Mouse (Mus musculus): ENCODE data around the gene Ccsap. TPM values are rescaled to one million over a fixed set of nuclear protein-coding genes. Genes with fewer than 3 reads are reported as not detected.
A peak's percentile ranks its signal among the peaks of the same experiment; 100 is the strongest.

Gene Ccsap
- total RNA-seq, 2 experiments from 2014 or later = 0.21 to 0.26 TPM

DNA sequence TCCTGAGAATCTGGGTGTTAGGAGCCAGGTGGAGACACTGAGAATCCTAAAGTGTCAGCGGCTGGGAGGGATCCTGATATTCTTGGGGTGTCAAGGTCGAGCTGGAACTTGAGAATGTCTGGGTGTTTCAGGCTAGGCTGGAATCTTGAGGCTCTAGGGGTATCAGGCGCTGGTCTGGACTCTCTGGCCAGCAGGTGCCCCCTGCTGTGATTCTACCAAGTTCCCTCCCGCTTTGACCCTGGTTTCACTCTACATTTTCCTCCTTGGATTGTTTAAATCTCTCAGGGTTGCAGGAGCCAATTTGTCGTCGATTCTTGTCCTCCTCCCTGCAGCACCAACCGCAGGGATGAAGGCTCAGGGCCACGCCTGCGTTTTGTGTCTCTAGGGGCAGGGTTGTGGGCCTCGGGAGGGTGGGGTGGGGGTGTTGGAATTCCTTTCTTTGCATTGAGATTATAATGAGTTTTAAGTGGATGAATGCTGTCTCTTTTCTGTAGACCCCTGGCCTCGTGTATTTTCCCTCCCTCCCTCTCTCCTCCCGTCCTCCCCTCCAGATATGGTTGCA is 53.6 kb downstream of the Ccsap start:
- no peak for DNase-seq (ENCODE audit: low spot score)

GRCm38 (mm10) chr8:123805718-123806373 is 54.2 kb downstream of the Ccsap start, which contains the start of gene Rab4a:
TSS of gene Rab4a (plus strand) at chr8:123805985.
- peak; percentile 81 for DNase-seq (ENCODE audit: low spot score)

DNA sequence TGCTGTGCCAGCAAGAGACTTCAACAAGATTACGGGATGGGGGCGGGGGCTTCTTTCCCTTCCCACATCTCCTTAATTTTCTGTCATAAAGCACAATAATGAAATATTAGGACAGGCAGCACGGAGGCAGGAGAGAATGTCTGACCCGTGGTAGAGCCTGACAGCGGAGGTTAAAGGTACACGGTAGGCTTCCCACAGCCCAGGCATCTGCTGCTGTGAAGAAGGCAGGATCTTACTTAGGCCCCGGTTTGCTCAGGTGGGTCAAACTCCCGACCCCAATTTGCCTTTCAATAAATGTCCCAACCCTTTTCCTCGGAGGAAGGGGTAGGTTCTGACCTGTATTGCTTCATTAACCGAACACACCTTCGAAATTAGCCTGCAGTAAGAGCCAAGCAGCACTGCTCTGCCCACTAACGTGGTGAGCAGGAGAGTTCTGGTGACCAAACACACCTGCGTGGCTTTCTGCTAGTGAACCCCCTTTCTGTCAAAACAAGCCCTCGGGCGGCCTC is 54.7 kb downstream of the Ccsap start:
- no peak for DNase-seq (ENCODE audit: low spot score)

GRCm38 (mm10) chr8:123804586-123804985 is 55.4 kb downstream of the Ccsap start:
- DNase-seq (ENCODE audit: low spot score) = no peak

- no peak for DNase-seq (ENCODE audit: low spot score)
These were observed 56.4 kb downstream of the Ccsap start for GRCm38 (mm10) chr8:123803639-123804038.

GRCm38 (mm10) chr8:123801538-123801937 is 58.5 kb downstream of the Ccsap start:
- DNase-seq (ENCODE audit: low spot score) = no peak

DNA sequence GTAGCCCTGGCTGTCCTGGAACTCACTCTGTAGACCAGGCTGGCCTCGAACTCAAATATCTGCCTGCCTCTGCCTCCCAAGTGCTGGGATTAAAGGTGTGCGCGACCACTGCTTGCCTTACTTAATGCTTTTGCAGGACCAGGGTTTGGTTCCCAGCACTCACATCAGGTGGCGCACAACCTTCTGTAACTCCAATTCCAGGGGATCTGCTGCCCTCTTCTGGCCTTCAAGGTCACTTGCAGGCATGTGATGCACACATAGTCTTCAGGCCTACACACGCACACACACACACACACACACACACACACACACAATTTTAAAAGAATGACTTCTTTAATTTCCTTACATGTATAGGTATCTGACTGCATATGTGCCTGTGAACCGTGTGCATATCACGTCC is 59.1 kb downstream of the Ccsap start:
- DNase-seq (ENCODE audit: low spot score) = no peak

- no peak for DNase-seq (ENCODE audit: low spot score)
These were observed 60.1 kb downstream of the Ccsap start for GRCm38 (mm10) chr8:123799885-123800284.

DNA sequence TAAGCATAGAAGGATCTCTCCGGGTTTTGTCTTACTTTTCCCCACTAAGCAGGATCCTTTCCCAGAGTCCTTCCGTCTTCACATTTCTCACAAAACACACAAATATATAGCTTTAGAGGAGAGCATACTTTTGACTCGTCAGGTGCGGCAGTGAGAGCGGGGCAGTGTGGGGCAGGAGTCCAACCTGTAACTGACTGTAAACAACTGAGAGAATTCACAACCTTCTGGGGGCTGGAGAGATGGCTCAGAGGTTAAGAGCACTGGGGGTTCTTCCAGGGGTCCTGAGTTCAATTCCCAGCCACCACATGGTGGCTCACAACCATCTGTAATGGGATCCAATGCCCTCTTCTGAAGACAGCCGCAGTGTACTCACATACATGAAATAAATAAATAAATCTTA is 60.6 kb downstream of the Ccsap start:
- DNase-seq (ENCODE audit: low spot score) = no peak

DNA sequence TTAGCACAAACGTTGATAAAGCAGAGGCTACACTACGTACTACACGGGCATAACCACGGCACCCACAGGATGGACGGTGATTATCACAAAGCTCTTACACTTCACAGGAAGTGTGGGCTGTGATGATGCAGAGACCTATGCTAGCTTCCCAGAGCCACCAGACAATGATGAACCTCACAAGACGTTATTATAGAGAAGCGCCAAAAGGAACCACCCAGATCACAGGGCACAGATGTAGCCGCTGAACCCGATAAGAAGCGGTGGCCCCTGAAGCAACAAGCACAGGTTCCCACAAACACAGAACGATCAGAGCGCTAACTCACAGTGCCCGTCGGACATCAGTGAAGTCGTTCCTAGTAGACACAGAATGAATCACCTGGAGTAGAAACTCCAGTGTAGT is 62.1 kb downstream of the Ccsap start:
- DNase-seq (ENCODE audit: low spot score) = no peak

- no peak for DNase-seq (ENCODE audit: low spot score)
These were observed 63.3 kb downstream of the Ccsap start for GRCm38 (mm10) chr8:123796758-123797157.

DNA sequence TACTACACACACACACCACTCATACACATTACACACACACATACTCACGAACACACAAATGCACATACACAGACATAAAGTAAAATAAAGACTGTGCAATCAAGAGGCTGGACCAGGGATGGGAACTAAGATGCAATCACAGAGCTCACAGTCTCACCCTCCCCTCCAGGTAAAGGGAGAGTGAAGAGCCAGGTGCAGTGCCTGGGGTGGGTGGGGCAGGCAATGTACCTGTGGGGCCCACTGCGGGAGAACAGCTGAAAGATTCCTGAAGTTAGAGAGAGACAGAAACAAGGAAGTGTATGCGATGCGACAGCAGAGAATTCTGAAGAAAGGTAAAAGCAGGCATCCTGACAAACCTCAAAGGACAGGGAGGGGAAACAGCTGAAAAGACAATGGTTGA is 65.2 kb downstream of the Ccsap start:
- no peak for DNase-seq (ENCODE audit: low spot score)

GRCm38 (mm10) chr8:123793900-123794299 is 66.1 kb downstream of the Ccsap start:
- DNase-seq (ENCODE audit: low spot score) = no peak

DNA sequence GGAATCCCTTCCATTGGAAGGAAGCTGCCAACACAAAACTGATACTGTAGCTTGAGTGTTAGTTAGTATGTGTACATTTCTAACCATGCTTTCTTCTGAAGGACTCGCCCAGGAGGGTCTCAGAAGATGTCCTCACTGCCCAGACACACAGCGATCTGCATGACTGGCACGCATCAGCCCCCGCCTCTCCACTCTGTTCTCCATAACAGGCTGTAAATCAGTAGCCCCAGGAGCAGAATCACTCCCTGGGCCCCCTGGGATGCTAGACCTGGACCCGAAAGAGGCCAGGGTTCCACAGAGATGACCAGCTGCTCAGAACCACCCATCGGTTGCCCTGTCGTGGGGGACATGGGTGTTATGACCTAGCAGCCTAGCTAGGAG is 68.2 kb downstream of the Ccsap start:
- DNase-seq (ENCODE audit: low spot score) = no peak

- no peak for DNase-seq (ENCODE audit: low spot score)
These were observed 68.7 kb downstream of the Ccsap start for GRCm38 (mm10) chr8:123791101-123791844.

Other genes with a start within 250 kb of the Ccsap start
- gene Rhou, start 206.3 kb downstream of the Ccsap start, total RNA-seq (2021) = 10 to 100 TPM; 30.1 to 41.0 TPM
- 10 to 100 TPM; 14.8 to 14.9 TPM for gene Rab4a, start 54.2 kb downstream of the Ccsap start, total RNA-seq (2021)
- over 10,000 TPM; 42,846 to 52,629 TPM for gene Acta1, start 34.5 kb upstream of the Ccsap start, total RNA-seq (2021)
- gene Nup133, start 89.1 kb upstream of the Ccsap start, total RNA-seq (2021) = 10 to 100 TPM in 1 of 2 experiments, 1 to 10 TPM in 1; 9.8 to 10.4 TPM
- gene Abcb10, start 122.9 kb upstream of the Ccsap start, total RNA-seq (2021) = 10 to 100 TPM; 16.5 to 17.5 TPM
- 10 to 100 TPM; 11.9 to 13.8 TPM for gene Taf5l, start 161.2 kb upstream of the Ccsap start, total RNA-seq (2021)
- gene Urb2, start 161.3 kb upstream of the Ccsap start, total RNA-seq (2021) = 1 to 10 TPM; 5.3 to 6.3 TPM

Measured in gastrocnemius, adult 18-20 months (tissue).